Mouse (Mus musculus): ENCODE results near the gene Klf4.

DNA sequence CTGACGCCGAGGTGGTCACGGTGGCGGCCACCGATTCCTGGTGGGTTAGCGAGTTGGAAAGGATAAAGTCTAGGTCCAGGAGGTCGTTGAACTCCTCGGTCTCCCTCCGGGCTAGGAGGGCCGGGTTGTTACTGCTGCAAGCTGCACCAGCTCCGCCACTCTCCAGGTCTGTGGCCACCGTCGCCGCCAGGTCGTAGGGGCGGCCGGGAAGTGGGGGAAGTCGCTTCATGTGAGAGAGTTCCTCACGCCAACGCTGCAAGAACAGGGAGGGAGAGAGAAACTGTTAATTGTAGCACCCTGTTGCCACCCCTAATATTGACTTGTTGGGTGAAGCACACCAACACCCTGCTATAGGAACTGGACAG, 1.6 kb downstream of the Klf4 start:
- no peak for TF ChIP-seq CTCF (IDR thresholded peaks at IDR 0.05)
- TF ChIP-seq POLR2A (IDR thresholded peaks at IDR 0.05; ENCODE audit: insufficient read depth, low read depth, low read length): no peak
- no peak for TF ChIP-seq EP300 (IDR thresholded peaks at IDR 0.05; ENCODE audit: insufficient read depth, low read depth, low read length)

All from heart, adult 2 months (tissue).